Mouse (Mus musculus): ENCODE measurements around the gene Ocrl.

GRCm38 (mm10) chrX:47937740-47938139 lies 25.6 kb downstream of the Ocrl start:
- TF ChIP-seq CTCF (conservative IDR thresholded peaks at IDR 0.05; ENCODE audit: low read length) = no peak
- TF ChIP-seq POU5F1 (IDR thresholded peaks at IDR 0.05; ENCODE audit: borderline replicate concordance, low read length) = no peak
- no peak for TF ChIP-seq NANOG (IDR thresholded peaks at IDR 0.05; ENCODE audit: borderline replicate concordance, low read length)
